Mouse (Mus musculus): ENCODE measurements at regions not wholly inside any gene's neighbourhood (a gene's known extent, or its start where the extent isn't known, plus 50 kb on each side); places are given as distances from the start of the nearest gene placed in this dataset.

DNA sequence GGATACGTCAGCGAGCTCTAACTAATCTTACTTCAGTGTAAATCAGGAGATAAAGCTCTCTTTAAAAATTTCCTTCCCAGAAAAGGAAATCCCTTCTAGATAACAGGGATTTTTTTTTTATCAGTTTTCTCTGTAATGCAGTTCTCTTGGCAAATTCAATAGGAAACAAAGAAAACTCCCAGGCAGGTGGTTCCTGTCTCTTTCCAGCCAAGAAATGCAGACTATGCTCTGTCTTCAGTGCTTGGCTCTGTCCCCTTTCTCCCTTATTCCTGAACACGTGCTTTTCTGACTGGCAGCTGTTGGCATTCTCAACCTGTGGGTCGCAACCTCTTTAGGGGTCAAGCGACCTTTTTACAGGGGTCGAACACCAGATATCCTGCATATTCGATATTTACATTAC is 121.5 kb downstream of the Gm5426 start:
- H3K4me2 ChIP-seq (ENCODE audit: insufficient read depth, low read depth, poor library complexity, severe bottlenecking): no peak overlapping the region
- no peak overlapping the region for H3K4me3 ChIP-seq (replicated peaks in 1 of 3; ENCODE audit: low read depth in 2 of 3, low read length in 2 of 3, poor library complexity in 1 of 3)
- in situ Hi-C loops (cut with MboI; ENCODE audit: low pct_ligation_motif_present, low pct_unique_long_range_greater_than_20kb, low sequenced_read_pairs) (no loop called here), dilution Hi-C loops (cut with MboI; ENCODE audit: extremely low pct_ligation_motif_present, extremely low pct_unique_long_range_greater_than_20kb, low sequenced_read_pairs) (no loop called here)
- H3K9me3 ChIP-seq (replicated peaks; ENCODE audit: low read length): peaks cover 3% of the 10 kb centered on the region
- H3K27me3 ChIP-seq (replicated peaks): no peaks in the 10 kb centered on the region
- DNase-seq (ENCODE audit: extremely low read depth): no peak
- peaks cover 16 to 28% of the 10 kb centered on the region in 2 experiments; a peak in 3 of 4 replicates for H3K4me1 ChIP-seq (ENCODE audit: control insufficient read depth in 1 of 2, insufficient read depth in 2 of 2)
- H3K36me3 ChIP-seq (replicated peaks in 1 of 2; ENCODE audit: control insufficient read depth in 1 of 2, insufficient read depth in 1 of 2, low read length in 1 of 2): no peaks in the 10 kb centered on the region
- no peak overlapping the region for H3K27ac ChIP-seq (ENCODE audit: insufficient read depth, low read depth)
- H3K79me2 ChIP-seq (replicated peaks; ENCODE audit: control insufficient read depth, extremely low read depth, insufficient read depth, poor library complexity, severe bottlenecking): no peaks in the 10 kb centered on the region
- no peak overlapping the region for H3K9ac ChIP-seq (ENCODE audit: insufficient read depth, low read depth)
- TF ChIP-seq IRF4 (IDR thresholded peaks at IDR 0.05; ENCODE audit: low read depth, low read length) (no peak), POLR2A (IDR thresholded peaks at IDR 0.05; ENCODE audit: low read depth, low read length) (no peak), CTCF (conservative IDR thresholded peaks at IDR 0.05 in 1 of 2, IDR thresholded peaks at IDR 0.05 in 1 of 2; ENCODE audit: low read depth in 2 of 2, low read length in 2 of 2) (no peak), RCOR1 (conservative IDR thresholded peaks at IDR 0.05; ENCODE audit: low read depth, low read length) (no peak), ZC3H11A (IDR thresholded peaks at IDR 0.05; ENCODE audit: low read depth, low read length) (no peak), JUN (IDR thresholded peaks at IDR 0.05; ENCODE audit: insufficient read depth, low read depth, low read length) (no peak), UBTF (IDR thresholded peaks at IDR 0.05; ENCODE audit: low read depth, low read length) (no peak), SMC3 (IDR thresholded peaks at IDR 0.05; ENCODE audit: low read depth, low read length) (no peak)

DNA sequence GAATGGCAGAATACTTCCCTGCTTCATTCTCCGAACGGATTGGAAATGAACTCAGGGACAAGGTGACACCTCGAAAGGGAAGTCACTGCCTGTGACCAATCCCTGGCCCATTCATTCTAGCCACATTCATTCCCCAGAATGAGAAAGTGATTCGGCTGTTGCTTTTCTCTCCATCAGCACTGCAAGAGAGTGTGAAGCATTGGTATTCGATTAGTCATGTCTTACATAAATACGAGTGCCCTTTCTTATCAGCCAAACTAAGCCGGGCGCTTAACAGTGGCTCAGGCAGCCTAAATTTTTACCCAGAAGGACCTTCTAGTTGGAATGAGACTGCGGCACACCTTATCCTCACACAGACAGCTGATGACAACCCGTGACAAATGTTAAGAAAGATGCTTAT is 122.8 kb downstream of the Gm5426 start:
- no peak for DNase-seq (ENCODE audit: extremely low read depth)
- H3K9ac ChIP-seq (ENCODE audit: insufficient read depth, low read depth): no peak overlapping the region
- TF ChIP-seq USF1 (IDR thresholded peaks at IDR 0.05; ENCODE audit: low read depth, low read length) (no peak), SIN3A (IDR thresholded peaks at IDR 0.05; ENCODE audit: low read length) (no peak), GABPA (IDR thresholded peaks at IDR 0.05; ENCODE audit: insufficient replicate concordance, low read depth, low read length) (no peak), RCOR1 (conservative IDR thresholded peaks at IDR 0.05; ENCODE audit: low read depth, low read length) (no peak), MAFK (IDR thresholded peaks at IDR 0.05; ENCODE audit: insufficient replicate concordance, low read length) (no peak), MAX (IDR thresholded peaks at IDR 0.05; ENCODE audit: low read length) (no peak), E2F4 (IDR thresholded peaks at IDR 0.05; ENCODE audit: insufficient replicate concordance, low read depth, low read length) (no peak)
- H3K27ac ChIP-seq (ENCODE audit: insufficient read depth, low read depth): no peak overlapping the region
- peaks cover 15 to 33% of the 10 kb centered on the region in 2 experiments; a peak in 3 of 4 replicates for H3K4me1 ChIP-seq (ENCODE audit: control insufficient read depth in 1 of 2, insufficient read depth in 2 of 2)
- H3K27me3 ChIP-seq (replicated peaks): no peaks in the 10 kb centered on the region
- H3K9me3 ChIP-seq (replicated peaks; ENCODE audit: low read length): no peaks in the 10 kb centered on the region
- no peak overlapping the region for H3K4me2 ChIP-seq (ENCODE audit: insufficient read depth, low read depth, poor library complexity, severe bottlenecking)
- in situ Hi-C loops (cut with MboI; ENCODE audit: low pct_ligation_motif_present, low pct_unique_long_range_greater_than_20kb, low sequenced_read_pairs): no loop called here
- no peak overlapping the region for H3K4me3 ChIP-seq (replicated peaks in 1 of 3; ENCODE audit: low read depth in 2 of 3, low read length in 2 of 3, poor library complexity in 1 of 3)
- H3K79me2 ChIP-seq (replicated peaks; ENCODE audit: control insufficient read depth, extremely low read depth, insufficient read depth, poor library complexity, severe bottlenecking): no peaks in the 10 kb centered on the region
- H3K36me3 ChIP-seq (replicated peaks in 1 of 2; ENCODE audit: control insufficient read depth in 1 of 2, insufficient read depth in 1 of 2, low read length in 1 of 2): no peaks in the 10 kb centered on the region
- dilution Hi-C loops (cut with MboI; ENCODE audit: extremely low pct_ligation_motif_present, extremely low pct_unique_long_range_greater_than_20kb, low sequenced_read_pairs): no loop called here

DNA sequence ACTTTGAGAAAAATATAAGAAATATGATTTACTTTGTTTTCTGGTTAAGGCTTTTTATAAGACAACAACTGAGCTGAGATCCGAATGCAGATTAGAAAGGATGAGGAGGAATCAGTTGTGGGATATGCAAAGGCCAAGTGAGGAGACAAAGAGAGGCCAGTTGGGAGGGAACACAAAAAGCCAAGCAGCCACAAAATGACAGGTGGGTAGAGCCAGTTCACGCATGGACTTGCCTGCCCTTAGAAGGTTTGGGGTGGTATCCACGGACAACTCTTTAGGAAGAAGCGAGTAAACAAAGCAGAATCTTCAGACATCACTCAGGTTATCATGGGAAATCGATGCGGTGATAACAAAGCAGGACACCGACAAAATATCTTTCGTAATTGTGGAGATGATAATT is 123.2 kb downstream of the Gm5426 start:
- no peak overlapping the region for H3K4me3 ChIP-seq (replicated peaks in 1 of 3; ENCODE audit: low read depth in 2 of 3, low read length in 2 of 3, poor library complexity in 1 of 3)
- in situ Hi-C loops (cut with MboI; ENCODE audit: low pct_ligation_motif_present, low pct_unique_long_range_greater_than_20kb, low sequenced_read_pairs) (no loop called here), dilution Hi-C loops (cut with MboI; ENCODE audit: extremely low pct_ligation_motif_present, extremely low pct_unique_long_range_greater_than_20kb, low sequenced_read_pairs) (no loop called here)
- TF ChIP-seq HCFC1 (IDR thresholded peaks at IDR 0.05; ENCODE audit: low read depth, low read length) (no peak), JUND (conservative IDR thresholded peaks at IDR 0.05; ENCODE audit: low read depth, low read length) (no peak), RCOR1 (conservative IDR thresholded peaks at IDR 0.05; ENCODE audit: low read depth, low read length) (no peak), MYC (IDR thresholded peaks at IDR 0.05; ENCODE audit: low read depth, low read length) (no peak), BHLHE40 (IDR thresholded peaks at IDR 0.05; ENCODE audit: low read depth, low read length) (no peak), CTCF (conservative IDR thresholded peaks at IDR 0.05 in 1 of 2, IDR thresholded peaks at IDR 0.05 in 1 of 2; ENCODE audit: low read depth in 2 of 2, low read length in 2 of 2) (no peak), IRF4 (IDR thresholded peaks at IDR 0.05; ENCODE audit: low read depth, low read length) (no peak), MXI1 (IDR thresholded peaks at IDR 0.05; ENCODE audit: low read depth, low read length) (no peak), EP300 (IDR thresholded peaks at IDR 0.05; ENCODE audit: low read length) (no peak), POLR2AphosphoS2 (IDR thresholded peaks at IDR 0.05; ENCODE audit: low read depth, low read length) (no peak), MAZ (IDR thresholded peaks at IDR 0.05; ENCODE audit: low read depth, low read length) (no peak), ETS1 (conservative IDR thresholded peaks at IDR 0.05; ENCODE audit: low read depth, low read length) (no peak), ZNF384 (IDR thresholded peaks at IDR 0.05; ENCODE audit: low read depth, low read length) (no peak), POLR2A (IDR thresholded peaks at IDR 0.05; ENCODE audit: low read depth, low read length) (no peak), JUN (IDR thresholded peaks at IDR 0.05; ENCODE audit: insufficient read depth, low read depth, low read length) (no peak), UBTF (IDR thresholded peaks at IDR 0.05; ENCODE audit: low read depth, low read length) (no peak)
- H3K9me3 ChIP-seq (replicated peaks; ENCODE audit: low read length): no peaks in the 10 kb centered on the region
- H3K79me2 ChIP-seq (replicated peaks; ENCODE audit: control insufficient read depth, extremely low read depth, insufficient read depth, poor library complexity, severe bottlenecking): no peaks in the 10 kb centered on the region
- no peak overlapping the region for H3K4me2 ChIP-seq (ENCODE audit: insufficient read depth, low read depth, poor library complexity, severe bottlenecking)
- no peak overlapping the region for H3K27ac ChIP-seq (ENCODE audit: insufficient read depth, low read depth)
- H3K27me3 ChIP-seq (replicated peaks): no peaks in the 10 kb centered on the region
- H3K36me3 ChIP-seq (replicated peaks in 1 of 2; ENCODE audit: control insufficient read depth in 1 of 2, insufficient read depth in 1 of 2, low read length in 1 of 2): no peaks in the 10 kb centered on the region
- H3K9ac ChIP-seq (ENCODE audit: insufficient read depth, low read depth): no peak overlapping the region
- H3K4me1 ChIP-seq (ENCODE audit: control insufficient read depth in 1 of 2, insufficient read depth in 2 of 2): peaks cover 15 to 32% of the 10 kb centered on the region in 2 experiments; a peak in 3 of 4 replicates
- DNase-seq (ENCODE audit: extremely low read depth): no peak

Data from CH12.LX (cell line).